Mouse (Mus musculus) heart, embryonic 11.5 days (tissue): ENCODE results near the gene Rexo5. TPM values are rescaled to one million over a fixed set of nuclear protein-coding genes. Genes with fewer than 3 reads are reported as not detected.

Experiments
- ATAC-seq: fragments of 200-750 bp; cut with Nextera tagmentation; replicated peaks from 2 replicates; pipeline ENCODE4 v1.8.0; 2017; ENCODE audit warnings: moderate library complexity; ENCODE audit not compliant: insufficient number of reproducible peaks, low FRiP score, low TSS enrichment
- H3K27ac ChIP-seq: fragments of 300-500 bp; sonication (generic); 2 replicates; pipeline ENCODE4 v1.5.1; 2014; ENCODE audit warnings: mild to moderate bottlenecking, low read depth, low read length
- H3K27me3 ChIP-seq: fragments of 300-500 bp; sonication (generic); 2 replicates; pipeline ENCODE4 v1.6.1; 2014; ENCODE audit warnings: mild to moderate bottlenecking, low read length, mixed read lengths; ENCODE audit not compliant: control insufficient read depth, insufficient read depth
- H3K36me3 ChIP-seq: fragments of 300-500 bp; sonication (generic); 2 replicates; pipeline ENCODE4 v1.6.1; 2014; ENCODE audit warnings: mild to moderate bottlenecking, low read length, moderate library complexity, mixed read lengths; ENCODE audit not compliant: control insufficient read depth, insufficient read depth
- H3K4me1 ChIP-seq: fragments of 300-500 bp; sonication (generic); 2 replicates; pipeline ENCODE4 v1.6.1; 2014; ENCODE audit warnings: low read length; ENCODE audit not compliant: control insufficient read depth, insufficient read depth
- H3K4me2 ChIP-seq: fragments of 300-500 bp; sonication (generic); 2 replicates; pipeline ENCODE4 v1.6.1; 2014; ENCODE audit warnings: mild to moderate bottlenecking, moderate library complexity
- H3K4me3 ChIP-seq: fragments of 300-500 bp; sonication (generic); 2 replicates; pipeline ENCODE4 v1.5.1; 2014; ENCODE audit warnings: low read depth, low read length
- H3K9ac ChIP-seq: fragments of 300-500 bp; sonication (generic); 2 replicates; pipeline ENCODE4 v1.6.1; 2014; ENCODE audit warnings: mild to moderate bottlenecking, low read depth, low read length, moderate library complexity
- H3K9me3 ChIP-seq: fragments of 300-500 bp; sonication (generic); replicated peaks from 2 replicates; pipeline ENCODE4 v1.6.1; 2016; ENCODE audit warnings: low read length; ENCODE audit not compliant: control insufficient read depth
- WGBS: fragments of 180-500 bp; shearing (Covaris S2); extraction: QIAGEN DNeasy Blood & Tissue Kit; methylation state at CpG from one replicate; pipeline ENCODE4 v1.1.7; 2014; ENCODE audit not compliant: insufficient replicate concordance; 5-methylcytosine and 5-hydroxymethylcytosine counted together
- polyA plus RNA-seq: library from polyadenylated mRNA; unstranded; fragments of >200 nt; fragmentation: Nextera tagmentation; extraction: Ambion mirVana; gene quantifications from 2 replicates; pipeline ENCODE4 v1.2.1, GENCODE M21; 2014

Rexo5 gene
- polyA plus RNA-seq, 1 experiment from 2014 or later: 19.0 TPM

GRCm38 (mm10) chr7:119807396-119807795, 13.6 kb downstream of the Rexo5 start:
- H3K4me3 ChIP-seq: no peak overlapping the region
- H3K27ac ChIP-seq: no peak overlapping the region
- no peaks in the 10 kb centered on the region for H3K9me3 ChIP-seq
- ATAC-seq: no peak
- H3K4me1 ChIP-seq: no peaks in the 10 kb centered on the region
- no peak overlapping the region for H3K9ac ChIP-seq
- H3K27me3 ChIP-seq: no peaks in the 10 kb centered on the region
- 89% methylated on average over 5 of the region's 5 CpGs for WGBS
- peaks cover 3% of the 10 kb centered on the region; the same call in 1 of the 2 replicates for H3K36me3 ChIP-seq
- no peak overlapping the region for H3K4me2 ChIP-seq

GRCm38 (mm10) chr7:119808723-119809122, 14.9 kb downstream of the Rexo5 start:
- Histone ChIP-seq H3K4me3 (no peak overlapping the region), H3K4me2 (no peak overlapping the region), H3K27me3 (no peaks in the 10 kb centered on the region), H3K27ac (no peak overlapping the region), H3K9me3 (no peaks in the 10 kb centered on the region), H3K4me1 (no peaks in the 10 kb centered on the region), H3K36me3 (peaks cover 3% of the 10 kb centered on the region; the same call in 1 of the 2 replicates), H3K9ac (no peak overlapping the region)
- WGBS: 89% methylated on average over 3 of the region's 3 CpGs
- ATAC-seq: no peak

- WGBS: 79% methylated on average over 1 of the region's 1 CpGs
Measured at GRCm38 (mm10) chr7:119835371-119835770, 41.6 kb downstream of the Rexo5 start.

DNA sequence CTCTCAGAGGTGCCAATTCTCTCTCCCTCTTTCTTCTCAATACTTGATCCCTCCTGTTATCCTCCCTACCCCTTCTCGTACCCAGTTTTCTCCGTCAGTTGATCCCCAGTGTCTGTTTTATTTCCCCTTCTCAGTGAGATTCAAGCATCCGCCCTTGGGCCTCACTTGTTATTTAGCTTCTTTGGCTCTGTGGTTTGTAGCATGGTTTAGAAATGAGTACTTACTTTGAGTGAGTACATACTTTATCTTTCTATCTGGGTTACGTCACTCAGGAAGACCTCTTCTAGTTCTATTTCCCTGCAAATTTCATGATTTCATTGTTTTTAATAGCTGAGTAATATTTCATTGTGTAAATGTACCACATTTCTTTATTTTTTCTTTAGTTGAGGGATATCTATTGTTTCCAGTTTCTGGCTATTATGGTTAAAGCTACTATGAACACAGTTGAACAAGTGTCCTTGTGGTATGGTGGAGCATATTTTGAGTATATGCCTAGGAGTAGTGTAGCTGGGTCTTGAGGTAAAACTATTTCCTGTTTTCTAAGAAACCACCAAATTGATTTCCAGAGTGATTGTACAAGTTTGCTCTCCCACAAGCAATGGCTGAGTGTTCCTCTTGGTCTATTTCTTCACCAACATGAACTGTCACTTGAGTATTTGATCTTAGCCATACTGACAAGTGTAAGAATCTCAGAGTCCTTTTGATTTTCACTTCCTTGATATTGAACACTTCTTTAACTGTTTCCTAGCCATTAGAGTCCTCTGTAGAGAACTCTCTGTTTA, 42.4 kb downstream of the Rexo5 start:
- no peak overlapping the region for H3K9ac ChIP-seq
- H3K4me2 ChIP-seq: no peak overlapping the region
- H3K27me3 ChIP-seq: no peaks in the 10 kb centered on the region
- no peak overlapping the region for H3K4me3 ChIP-seq
- no peak for ATAC-seq
- no peak overlapping the region for H3K27ac ChIP-seq
- H3K36me3 ChIP-seq: no peaks in the 10 kb centered on the region; the same call in 1 of the 2 replicates
- no peaks in the 10 kb centered on the region for H3K9me3 ChIP-seq
- 92% methylated on average over 4 of the region's 4 CpGs for WGBS
- no peaks in the 10 kb centered on the region for H3K4me1 ChIP-seq

More at GRCm38 (mm10) chr7:119835371-119835770, 41.6 kb downstream of the Rexo5 start:
- H3K9ac ChIP-seq: no peak overlapping the region
- H3K27me3 ChIP-seq: no peaks in the 10 kb centered on the region
- H3K9me3 ChIP-seq: no peaks in the 10 kb centered on the region
- no peaks in the 10 kb centered on the region; the same call in 1 of the 2 replicates for H3K36me3 ChIP-seq
- ATAC-seq: no peak
- H3K4me3 ChIP-seq: no peak overlapping the region
- no peaks in the 10 kb centered on the region for H3K4me1 ChIP-seq
- no peak overlapping the region for H3K27ac ChIP-seq
- no peak overlapping the region for H3K4me2 ChIP-seq

- Histone ChIP-seq H3K9me3 (no peaks in the 10 kb centered on the region), H3K4me3 (no peak overlapping the region), H3K9ac (no peak overlapping the region), H3K4me2 (no peak overlapping the region), H3K4me1 (no peaks in the 10 kb centered on the region), H3K27ac (no peak overlapping the region), H3K36me3 (no peaks in the 10 kb centered on the region), H3K27me3 (no peaks in the 10 kb centered on the region)
- 92% methylated on average over 4 of the region's 4 CpGs for WGBS
- ATAC-seq: no peak
Measured at GRCm38 (mm10) chr7:119841820-119842449, 48.1 kb downstream of the Rexo5 start.

- no peaks in the 10 kb centered on the region for H3K9me3 ChIP-seq
- no peaks in the 10 kb centered on the region for H3K4me1 ChIP-seq
- 73% methylated on average over 2 of the region's 2 CpGs for WGBS
- H3K27me3 ChIP-seq: no peaks in the 10 kb centered on the region
- H3K27ac ChIP-seq: no peak overlapping the region
- H3K4me3 ChIP-seq: no peak overlapping the region
- ATAC-seq: no peak
- H3K9ac ChIP-seq: no peak overlapping the region
- no peaks in the 10 kb centered on the region for H3K36me3 ChIP-seq
- no peak overlapping the region for H3K4me2 ChIP-seq
Measured at GRCm38 (mm10) chr7:119845541-119845940, 51.7 kb downstream of the Rexo5 start.

GRCm38 (mm10) chr7:119847396-119847795, 53.6 kb downstream of the Rexo5 start:
- ATAC-seq: no peak
- Histone ChIP-seq H3K4me2 (no peak overlapping the region), H3K36me3 (no peaks in the 10 kb centered on the region), H3K9me3 (no peaks in the 10 kb centered on the region), H3K27ac (no peak overlapping the region), H3K27me3 (no peaks in the 10 kb centered on the region), H3K9ac (no peak overlapping the region), H3K4me3 (no peak overlapping the region), H3K4me1 (no peaks in the 10 kb centered on the region)
- WGBS: 88% methylated on average over 2 of the region's 2 CpGs

DNA sequence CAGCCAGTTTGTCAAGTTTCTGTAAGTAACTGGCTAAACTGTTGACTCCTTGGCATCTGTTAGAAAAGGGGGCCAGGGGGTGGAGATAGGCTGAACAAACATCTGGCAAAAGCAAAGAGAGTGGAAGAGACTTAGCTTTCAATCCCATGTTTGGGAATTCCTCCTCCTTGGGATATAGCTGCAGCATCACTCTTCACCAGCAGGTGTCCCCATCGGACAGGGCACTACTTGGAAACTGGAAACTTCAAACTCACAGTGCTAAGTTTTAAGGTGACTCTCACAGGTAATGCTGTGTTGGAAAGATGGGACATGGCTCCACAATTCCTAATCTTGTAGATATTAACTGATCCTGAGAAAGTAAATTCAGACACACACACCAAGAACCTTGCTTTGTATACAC, 55.3 kb downstream of the Rexo5 start:
- WGBS: 0% methylated on average over 1 of the region's 1 CpGs
- H3K9me3 ChIP-seq: no peaks in the 10 kb centered on the region
- H3K4me2 ChIP-seq: no peak overlapping the region
- no peak for ATAC-seq
- H3K27me3 ChIP-seq: no peaks in the 10 kb centered on the region
- H3K27ac ChIP-seq: no peak overlapping the region
- H3K4me3 ChIP-seq: no peak overlapping the region
- no peak overlapping the region for H3K9ac ChIP-seq
- 0 out of 2 replicates have a peak, but pooled peaks cover 3% of the 10 kb centered on the region for H3K36me3 ChIP-seq
- H3K4me1 ChIP-seq: no peaks in the 10 kb centered on the region
